Mouse (Mus musculus) stomach, postnatal 0 days (tissue): ENCODE data around the gene Fblim1.

Experiments used
- CTCF ChIP-seq: IDR thresholded peaks from 2 replicates; pipeline ENCODE4 v1.5.1; 2016; ENCODE audit warnings: antibody characterized with exemption, low read depth, mild to moderate bottlenecking, moderate library complexity
- EP300 ChIP-seq: optimal IDR thresholded peaks from 2 replicates; pipeline ENCODE3; 2016; ENCODE audit warnings: antibody characterized with exemption

DNA sequence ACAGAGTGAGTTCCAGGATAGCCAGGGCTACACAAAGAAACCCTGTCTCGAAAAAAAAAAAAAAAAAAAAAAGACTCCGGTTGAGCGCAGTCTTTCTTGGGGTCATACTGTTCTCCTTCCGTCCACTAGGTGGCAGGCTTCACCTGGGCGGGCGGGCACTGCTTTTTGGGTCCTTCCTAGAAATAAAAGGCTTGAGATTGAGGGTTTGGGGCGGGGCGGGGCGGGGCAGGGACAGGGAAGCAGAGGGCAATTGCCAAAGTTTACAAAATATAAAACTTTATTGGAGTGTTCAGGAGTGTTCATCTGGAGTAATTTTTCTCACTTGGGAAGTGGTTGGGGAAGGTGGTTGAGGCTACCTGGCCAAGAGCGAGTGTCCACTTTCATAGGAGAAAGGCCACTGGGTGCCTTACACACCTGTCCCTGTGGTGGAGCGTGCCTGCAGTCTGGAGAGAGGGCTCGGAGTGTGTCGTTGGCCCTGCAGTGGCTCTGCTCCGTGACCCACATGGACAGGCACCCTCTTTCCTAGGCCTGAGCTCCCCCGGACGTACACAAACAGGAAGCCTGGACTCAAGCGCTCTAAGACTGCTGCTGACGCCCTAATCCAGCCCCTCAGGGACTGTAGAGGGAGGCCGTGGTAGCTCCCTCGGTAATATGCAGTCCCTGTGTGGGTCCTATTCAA lies 12.8 kb upstream of the Fblim1 start, which contains the start of gene Tmem82:
- TF ChIP-seq EP300 (no peak), CTCF (peak; percentile 78)
